Mouse (Mus musculus) liver, embryonic 11.5 days (tissue): ENCODE results near the gene Atp4a. TPM values are rescaled to one million over a fixed set of nuclear protein-coding genes. Genes with fewer than 3 reads are reported as not detected.

Experiments used
- ATAC-seq: fragments of 200-750 bp; cut with Nextera tagmentation; replicated peaks from 2 replicates; pipeline ENCODE4 v1.8.0; 2017; ENCODE audit warnings: moderate number of reproducible peaks, mild to moderate bottlenecking, moderate TSS enrichment, moderate library complexity; ENCODE audit not compliant: low FRiP score
- DNase-seq: peaks from one replicate; pipeline ENCODE4 v3.0.0-alpha.2; 2017; ENCODE audit warnings: low spot score
- H3K27ac ChIP-seq: fragments of 300-500 bp; sonication (generic); 2 replicates; pipeline ENCODE4 v1.5.1; 2014; ENCODE audit warnings: mild to moderate bottlenecking, low read depth, low read length, control low read depth
- H3K27me3 ChIP-seq: fragments of 300-500 bp; sonication (generic); replicated peaks from 2 replicates; pipeline ENCODE4 v1.6.1; 2014; ENCODE audit warnings: low read length, mixed read lengths; ENCODE audit not compliant: control insufficient read depth, insufficient read depth
- H3K36me3 ChIP-seq: fragments of 300-500 bp; sonication (generic); 2 replicates; pipeline ENCODE4 v1.6.1; 2014; ENCODE audit warnings: mild to moderate bottlenecking, low read length, moderate library complexity, mixed read lengths; ENCODE audit not compliant: control insufficient read depth, insufficient read depth
- H3K4me1 ChIP-seq: fragments of 300-500 bp; sonication (generic); replicated peaks from 2 replicates; pipeline ENCODE4 v1.6.1; 2014; ENCODE audit warnings: low read length, mixed read lengths; ENCODE audit not compliant: control insufficient read depth, insufficient read depth
- H3K4me2 ChIP-seq: fragments of 300-500 bp; sonication (generic); 2 replicates; pipeline ENCODE4 v1.6.1; 2014; ENCODE audit warnings: mild to moderate bottlenecking, control low read depth, moderate library complexity
- H3K4me3 ChIP-seq: fragments of 300-500 bp; sonication (generic); 2 replicates; pipeline ENCODE4 v1.5.1; 2014; ENCODE audit warnings: low read depth, low read length, control low read depth
- H3K9ac ChIP-seq: fragments of 300-500 bp; sonication (generic); 2 replicates; pipeline ENCODE4 v1.6.1; 2014; ENCODE audit warnings: low read depth, low read length, control low read depth
- H3K9me3 ChIP-seq: fragments of 300-500 bp; sonication (generic); 2 replicates; pipeline ENCODE4 v1.6.1; 2016; ENCODE audit warnings: low read length, inconsistent platforms, mixed read lengths; ENCODE audit not compliant: control insufficient read depth
- whole genome bisulfite sequencing: fragments of 180-500 bp; shearing (Covaris S2); extraction: QIAGEN DNeasy Blood & Tissue Kit; methylation state at CpG from one replicate; pipeline ENCODE4 v1.1.7; 2014; 5-methylcytosine and 5-hydroxymethylcytosine counted together
- polyA plus RNA-seq: library from polyadenylated mRNA; unstranded; fragments of >200 nt; fragmentation: Nextera tagmentation; extraction: Ambion mirVana; gene quantifications from 2 replicates; pipeline ENCODE4 v1.2.1, GENCODE M21; 2014

The Atp4a gene
- polyA plus RNA-seq, 1 experiment from 2014 or later = 1.9 TPM

GRCm38 (mm10) chr7:30688325-30688724, 23.7 kb upstream of the Atp4a start:
- no peaks in the 10 kb centered on the region for H3K36me3 ChIP-seq
- DNase-seq = no peak
- H3K9me3 ChIP-seq = no peaks in the 10 kb centered on the region
- no peak overlapping the region for H3K4me2 ChIP-seq
- no peak overlapping the region for H3K27ac ChIP-seq
- H3K27me3 ChIP-seq = no peaks in the 10 kb centered on the region
- ATAC-seq = no peak; the same call in 1 of the 2 replicates
- H3K4me3 ChIP-seq = no peak overlapping the region
- no peak overlapping the region for H3K9ac ChIP-seq
- H3K4me1 ChIP-seq = no peaks in the 10 kb centered on the region
- WGBS = 78% methylated on average over 6 of the region's 6 CpGs

GRCm38 (mm10) chr7:30698101-30698500, 13.9 kb upstream of the Atp4a start:
- no peaks in the 10 kb centered on the region for H3K27me3 ChIP-seq
- H3K4me2 ChIP-seq = no peak overlapping the region
- H3K4me1 ChIP-seq = no peaks in the 10 kb centered on the region
- 42% methylated on average over 5 of the region's 5 CpGs for WGBS
- DNase-seq = no peak
- H3K9me3 ChIP-seq = no peaks in the 10 kb centered on the region
- ATAC-seq = no peak
- H3K4me3 ChIP-seq = no peak overlapping the region
- no peak overlapping the region for H3K27ac ChIP-seq
- no peaks in the 10 kb centered on the region for H3K36me3 ChIP-seq
- H3K9ac ChIP-seq = no peak overlapping the region

GRCm38 (mm10) chr7:30698589-30698988, 13.4 kb upstream of the Atp4a start, which contains the start of gene 2200002J24Rik:
Gene 2200002J24Rik, plus strand, starts transcription at chr7:30698926.
- H3K4me1 ChIP-seq = no peaks in the 10 kb centered on the region
- H3K9me3 ChIP-seq = no peaks in the 10 kb centered on the region
- 36% methylated on average over 9 of the region's 9 CpGs for WGBS
- ATAC-seq (peak; percentile 68), DNase-seq (no peak)
- H3K36me3 ChIP-seq = no peaks in the 10 kb centered on the region
- H3K4me2 ChIP-seq = no peak within 1 kb of the TSS; the same call in 1 of the 2 replicates
- no peak within 1 kb of the TSS for H3K4me3 ChIP-seq
- no peaks in the 10 kb centered on the region for H3K27me3 ChIP-seq
- no peak within 1 kb of the TSS for H3K27ac ChIP-seq
- H3K9ac ChIP-seq = no peak within 1 kb of the TSS

- Histone ChIP-seq H3K27me3 (no peaks in the 10 kb centered on the region), H3K27ac (peak overlapping the region; percentile 39; the same call in 1 of the 2 replicates), H3K4me3 (0 out of 2 replicates have a peak overlapping the region, but pooled peaks have one; percentile 7), H3K9me3 (no peaks in the 10 kb centered on the region), H3K4me2 (peak overlapping the region; percentile 43), H3K9ac (no peak overlapping the region), H3K36me3 (no peaks in the 10 kb centered on the region), H3K4me1 (peaks cover 10% of the 10 kb centered on the region)
- peak; percentile 73 for ATAC-seq
- DNase-seq = no peak
- WGBS = 37% methylated on average over 8 of the region's 8 CpGs
Observed at GRCm38 (mm10) chr7:30706214-30706882, 5.7 kb upstream of the Atp4a start.

- peaks cover 10% of the 10 kb centered on the region for H3K4me1 ChIP-seq
- no peaks in the 10 kb centered on the region for H3K9me3 ChIP-seq
- H3K9ac ChIP-seq = no peak overlapping the region
- 94% methylated on average over 1 of the region's 1 CpGs for WGBS
- DNase-seq = no peak
- no peaks in the 10 kb centered on the region for H3K36me3 ChIP-seq
- no peak overlapping the region for H3K4me3 ChIP-seq
- H3K27ac ChIP-seq = no peak overlapping the region
- H3K4me2 ChIP-seq = no peak overlapping the region
- ATAC-seq = no peak
- H3K27me3 ChIP-seq = no peaks in the 10 kb centered on the region
Observed at GRCm38 (mm10) chr7:30707441-30707840, 4.6 kb upstream of the Atp4a start.

- H3K4me1 ChIP-seq = peaks cover 11% of the 10 kb centered on the region
- no peaks in the 10 kb centered on the region for H3K9me3 ChIP-seq
- no peaks in the 10 kb centered on the region for H3K36me3 ChIP-seq
- peak; percentile 98 for ATAC-seq
- no peak overlapping the region for H3K27ac ChIP-seq
- WGBS = 3% methylated on average over 43 of the region's 43 CpGs
- H3K27me3 ChIP-seq = peaks cover 26% of the 10 kb centered on the region
- peak; percentile 87 for DNase-seq
- peak overlapping the region; percentile 79 for H3K4me2 ChIP-seq
- peak overlapping the region; percentile 49; the same call in 1 of the 2 replicates for H3K9ac ChIP-seq
- H3K4me3 ChIP-seq = peak overlapping the region; percentile 41
Observed at GRCm38 (mm10) chr7:30717006-30717715, 5.2 kb downstream of the Atp4a start.

- H3K27me3 ChIP-seq = peaks cover 26% of the 10 kb centered on the region
- DNase-seq (no peak), ATAC-seq (no peak)
- 0 out of 2 replicates have a peak overlapping the region, but pooled peaks have one; percentile 49 for H3K9ac ChIP-seq
- H3K36me3 ChIP-seq = no peaks in the 10 kb centered on the region
- H3K4me3 ChIP-seq = peak overlapping the region; percentile 41
- H3K27ac ChIP-seq = no peak overlapping the region
- peak overlapping the region; percentile 79 for H3K4me2 ChIP-seq
- 14% methylated on average over 14 of the region's 14 CpGs for WGBS
- H3K4me1 ChIP-seq = peaks cover 11% of the 10 kb centered on the region
- no peaks in the 10 kb centered on the region for H3K9me3 ChIP-seq
Observed at GRCm38 (mm10) chr7:30717716-30718046, 5.7 kb downstream of the Atp4a start.

- no peak for ATAC-seq
- WGBS = 88% methylated on average over 5 of the region's 5 CpGs
Observed at GRCm38 (mm10) chr7:30719669-30720068, 7.7 kb downstream of the Atp4a start.

More at GRCm38 (mm10) chr7:30719669-30720068, 7.7 kb downstream of the Atp4a start:
- H3K36me3 ChIP-seq = no peaks in the 10 kb centered on the region
- peaks cover 25% of the 10 kb centered on the region for H3K27me3 ChIP-seq
- peaks cover 13% of the 10 kb centered on the region for H3K4me1 ChIP-seq
- no peak overlapping the region for H3K9ac ChIP-seq
- no peaks in the 10 kb centered on the region for H3K9me3 ChIP-seq
- DNase-seq = no peak
- no peak overlapping the region for H3K4me2 ChIP-seq
- no peak overlapping the region for H3K4me3 ChIP-seq
- H3K27ac ChIP-seq = no peak overlapping the region
